Mouse (Mus musculus): ENCODE measurements at regions not wholly inside any gene's neighbourhood (a gene's known extent, or its start where the extent isn't known, plus 50 kb on each side); places are given as distances from the start of the nearest gene placed in this dataset.

DNA sequence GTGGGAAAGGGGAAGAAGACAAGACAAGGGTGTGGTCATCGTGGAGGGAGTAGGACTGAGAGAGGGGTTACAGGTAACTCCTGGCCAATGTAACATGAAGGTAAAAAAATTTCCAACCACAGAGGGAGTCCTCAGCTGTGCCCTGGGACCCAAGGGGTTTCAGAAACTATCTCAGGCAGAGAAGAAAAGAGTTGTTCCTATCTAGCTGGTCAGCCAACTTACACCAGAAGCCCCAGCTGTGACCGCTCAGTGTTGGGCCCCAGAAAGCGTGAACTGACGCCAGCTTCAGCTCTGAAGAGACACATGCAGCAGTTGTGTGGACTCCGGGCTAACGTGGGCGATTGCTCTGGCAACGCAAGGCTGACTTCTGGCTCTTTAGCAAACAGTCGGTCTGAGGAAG, 52.2 kb downstream of the Rhob start:
- H3K36me3 ChIP-seq (ENCODE audit: insufficient read depth, low read length), result no peaks in the 10 kb centered on the region
- no peak overlapping the region for H3K4me2 ChIP-seq (replicated peaks; ENCODE audit: low read depth, low read length)
- H3K4me1 ChIP-seq (ENCODE audit: insufficient read depth, low read depth, low read length), result peaks cover 13% of the 10 kb centered on the region
- peak; percentile 70 for DNase-seq (ENCODE audit: low spot score)
- TF ChIP-seq CTCF (IDR thresholded peaks at IDR 0.05), result no peak
- TF ChIP-seq EP300 (IDR thresholded peaks at IDR 0.05), result no peak
- no peak overlapping the region for H3K27ac ChIP-seq (ENCODE audit: low read length)
- no peak overlapping the region for H3K4me3 ChIP-seq (ENCODE audit: low read depth, low read length)
- ATAC-seq, result peak; percentile 16; the same call in 1 of the 2 replicates
- 61% methylated on average over 9 of the region's 9 CpGs for WGBS
- H3K9ac ChIP-seq (replicated peaks; ENCODE audit: low read depth), result no peak overlapping the region
- no peaks in the 10 kb centered on the region for H3K9me3 ChIP-seq (ENCODE audit: low read length)
- no peaks in the 10 kb centered on the region for H3K27me3 ChIP-seq (replicated peaks; ENCODE audit: insufficient read depth, low read length)

- Histone ChIP-seq H3K9ac (replicated peaks; ENCODE audit: low read depth) (no peak overlapping the region), H3K27ac (ENCODE audit: low read length) (no peak overlapping the region), H3K4me2 (replicated peaks; ENCODE audit: low read depth, low read length) (no peak overlapping the region), H3K4me3 (ENCODE audit: low read depth, low read length) (no peak overlapping the region), H3K36me3 (ENCODE audit: insufficient read depth, low read length) (no peaks in the 10 kb centered on the region), H3K9me3 (ENCODE audit: low read length) (no peaks in the 10 kb centered on the region), H3K27me3 (replicated peaks; ENCODE audit: insufficient read depth, low read length) (no peaks in the 10 kb centered on the region), H3K4me1 (ENCODE audit: insufficient read depth, low read depth, low read length) (peaks cover 12% of the 10 kb centered on the region)
- ATAC-seq (no peak), DNase-seq (ENCODE audit: low spot score) (no peak)
- 29% methylated on average over 7 of the region's 7 CpGs for WGBS
- TF ChIP-seq EP300 (IDR thresholded peaks at IDR 0.05) (no peak), CTCF (IDR thresholded peaks at IDR 0.05) (no peak)
Measured at GRCm38 (mm10) chr12:8447025-8447424, 52.8 kb downstream of the Rhob start.

DNA sequence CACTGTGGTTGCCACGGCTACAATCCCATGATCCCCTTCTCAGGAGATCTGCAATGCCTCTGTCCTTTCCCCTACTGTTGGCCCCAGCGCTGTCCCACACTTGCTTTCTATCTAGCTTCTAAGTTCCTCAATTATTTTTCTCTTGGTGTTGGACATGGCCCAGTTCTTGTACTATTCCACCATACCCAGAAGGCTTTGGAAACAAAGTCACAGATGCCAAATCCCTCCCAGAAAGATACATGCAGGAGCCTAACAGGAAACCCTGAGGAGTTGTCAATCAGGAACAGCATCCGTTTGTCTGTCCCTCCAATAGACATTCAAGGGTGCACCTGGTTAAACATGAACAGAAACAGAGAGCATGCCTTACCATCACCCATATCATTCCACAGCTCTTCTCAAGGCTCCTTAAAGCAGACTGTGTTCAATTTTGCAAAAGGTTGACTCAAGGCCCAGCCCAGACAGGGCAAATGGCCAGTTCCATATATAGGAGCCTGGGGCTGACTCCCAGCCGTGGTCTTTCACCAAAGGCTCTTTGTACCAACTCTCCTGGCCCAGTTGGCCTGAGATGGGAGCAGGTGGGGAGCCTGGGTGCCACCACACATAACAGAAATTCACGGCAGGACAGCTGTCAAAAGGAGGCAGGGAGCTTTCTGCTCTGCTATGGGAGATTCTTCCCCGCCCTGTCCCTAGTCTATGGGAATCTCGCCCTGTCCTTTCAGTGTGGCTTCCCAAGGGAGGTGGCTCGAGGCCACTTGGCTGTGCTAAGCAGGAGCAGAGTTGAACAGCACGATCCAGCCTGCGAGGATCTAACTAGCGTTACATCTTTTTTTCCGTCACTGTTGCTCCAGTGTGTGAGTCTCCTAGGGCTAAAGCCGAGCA, 54.6 kb downstream of the Rhob start:
- 68% methylated on average over 13 of the region's 13 CpGs for WGBS
- ATAC-seq, result peak; percentile 48
- Histone ChIP-seq H3K4me2 (replicated peaks; ENCODE audit: low read depth, low read length) (no peak overlapping the region), H3K9me3 (ENCODE audit: low read length) (no peaks in the 10 kb centered on the region), H3K9ac (replicated peaks; ENCODE audit: low read depth) (no peak overlapping the region), H3K36me3 (ENCODE audit: insufficient read depth, low read length) (no peaks in the 10 kb centered on the region), H3K27ac (ENCODE audit: low read length) (peak overlapping the region; percentile 58), H3K4me1 (ENCODE audit: insufficient read depth, low read depth, low read length) (peaks cover 8% of the 10 kb centered on the region), H3K4me3 (ENCODE audit: low read depth, low read length) (no peak overlapping the region), H3K27me3 (replicated peaks; ENCODE audit: insufficient read depth, low read length) (no peaks in the 10 kb centered on the region)
- no peak for TF ChIP-seq EP300 (IDR thresholded peaks at IDR 0.05)
- peak; percentile 30 for TF ChIP-seq CTCF (IDR thresholded peaks at IDR 0.05)
- DNase-seq (ENCODE audit: low spot score), result peak; percentile 42

DNA sequence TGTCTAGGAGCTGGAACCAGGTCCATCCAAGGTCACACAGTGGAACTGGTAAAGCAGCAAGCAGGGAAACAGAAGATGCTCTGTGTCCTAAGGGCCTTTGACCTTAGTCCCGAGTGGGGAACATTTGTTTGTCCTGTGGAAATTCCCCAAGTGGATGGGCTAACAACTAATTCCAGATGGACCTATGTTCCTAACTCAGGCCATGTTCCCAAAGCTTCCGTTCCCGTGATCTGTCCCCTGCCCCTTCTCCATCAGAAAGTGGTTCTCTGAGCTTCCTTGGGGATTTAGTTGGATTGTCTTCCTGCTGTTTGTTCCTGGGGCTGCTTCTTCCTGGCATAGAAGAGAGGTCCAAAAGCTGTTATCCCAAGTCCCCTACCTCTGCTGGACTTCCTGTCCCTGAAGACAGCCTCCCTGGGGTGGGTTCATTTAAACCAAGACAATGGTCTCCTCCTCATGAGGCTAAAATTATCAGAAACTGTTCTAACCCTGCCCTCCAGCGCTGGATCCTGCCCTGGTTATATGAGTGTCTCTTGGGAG, 55.8 kb downstream of the Rhob start:
- no peaks in the 10 kb centered on the region for H3K9me3 ChIP-seq (ENCODE audit: low read length)
- H3K36me3 ChIP-seq (ENCODE audit: insufficient read depth, low read length), result no peaks in the 10 kb centered on the region
- peak; percentile 19; the same call in 1 of the 2 replicates for ATAC-seq
- H3K4me1 ChIP-seq (ENCODE audit: insufficient read depth, low read depth, low read length), result peaks cover 8% of the 10 kb centered on the region
- no peak for DNase-seq (ENCODE audit: low spot score)
- peak overlapping the region; percentile 16 for H3K27ac ChIP-seq (ENCODE audit: low read length)
- H3K4me2 ChIP-seq (replicated peaks; ENCODE audit: low read depth, low read length), result no peak overlapping the region
- TF ChIP-seq EP300 (IDR thresholded peaks at IDR 0.05), result no peak
- TF ChIP-seq CTCF (IDR thresholded peaks at IDR 0.05), result no peak
- H3K9ac ChIP-seq (replicated peaks; ENCODE audit: low read depth), result no peak overlapping the region
- H3K27me3 ChIP-seq (replicated peaks; ENCODE audit: insufficient read depth, low read length), result no peaks in the 10 kb centered on the region
- H3K4me3 ChIP-seq (ENCODE audit: low read depth, low read length), result no peak overlapping the region
- WGBS, result 54% methylated on average over 4 of the region's 4 CpGs

DNA sequence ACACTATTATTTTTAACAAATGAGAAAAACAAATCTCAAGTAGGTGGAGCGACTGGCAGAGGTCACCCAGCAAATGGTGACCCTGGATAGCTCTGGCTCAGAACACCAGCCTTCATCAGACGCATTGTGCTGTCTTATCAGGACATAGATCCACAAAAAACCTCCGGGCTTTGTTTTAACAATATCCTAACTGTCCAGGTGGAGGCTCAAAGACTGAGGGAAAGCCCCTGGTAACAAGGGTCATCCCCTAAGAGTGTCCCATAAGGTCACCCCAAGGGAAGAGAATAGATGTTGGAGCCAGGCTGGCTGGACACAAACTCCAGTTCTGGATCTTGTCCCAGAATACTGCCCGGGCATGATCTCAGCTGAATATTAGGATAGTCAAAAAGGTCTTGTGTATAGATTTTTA, 56.6 kb downstream of the Rhob start:
- WGBS, result 64% methylated on average over 4 of the region's 4 CpGs
- Histone ChIP-seq H3K4me1 (ENCODE audit: insufficient read depth, low read depth, low read length) (peaks cover 8% of the 10 kb centered on the region), H3K36me3 (ENCODE audit: insufficient read depth, low read length) (no peaks in the 10 kb centered on the region), H3K27me3 (replicated peaks; ENCODE audit: insufficient read depth, low read length) (no peaks in the 10 kb centered on the region), H3K9me3 (ENCODE audit: low read length) (no peaks in the 10 kb centered on the region), H3K4me2 (replicated peaks; ENCODE audit: low read depth, low read length) (no peak overlapping the region), H3K9ac (replicated peaks; ENCODE audit: low read depth) (no peak overlapping the region), H3K27ac (ENCODE audit: low read length) (no peak overlapping the region), H3K4me3 (ENCODE audit: low read depth, low read length) (no peak overlapping the region)
- TF ChIP-seq EP300 (IDR thresholded peaks at IDR 0.05) (peak; percentile 48; the same call in 1 of the 2 replicates), CTCF (IDR thresholded peaks at IDR 0.05) (no peak)
- ATAC-seq (peak; percentile 69), DNase-seq (ENCODE audit: low spot score) (peak; percentile 42)

GRCm38 (mm10) chr12:8441275-8441674, 58.5 kb downstream of the Rhob start:
- Histone ChIP-seq H3K36me3 (ENCODE audit: insufficient read depth, low read length) (no peaks in the 10 kb centered on the region), H3K4me1 (ENCODE audit: insufficient read depth, low read depth, low read length) (peaks cover 24% of the 10 kb centered on the region), H3K9ac (replicated peaks; ENCODE audit: low read depth) (no peak overlapping the region), H3K27ac (ENCODE audit: low read length) (no peak overlapping the region), H3K9me3 (ENCODE audit: low read length) (no peaks in the 10 kb centered on the region), H3K4me3 (ENCODE audit: low read depth, low read length) (no peak overlapping the region), H3K27me3 (replicated peaks; ENCODE audit: insufficient read depth, low read length) (no peaks in the 10 kb centered on the region), H3K4me2 (replicated peaks; ENCODE audit: low read depth, low read length) (no peak overlapping the region)
- 91% methylated on average over 4 of the region's 4 CpGs for WGBS
- DNase-seq (ENCODE audit: low spot score) (no peak), ATAC-seq (no peak)
- TF ChIP-seq EP300 (IDR thresholded peaks at IDR 0.05) (no peak), CTCF (IDR thresholded peaks at IDR 0.05) (no peak)

All from lung, postnatal 0 days (tissue).